In genomic region chr9:121810081-121810821, GRCm38 (mm10) we compare ENCODE assay signal across 9 mouse cellular contexts. TPM values are rescaled to one million over a fixed set of nuclear protein-coding genes. Genes with fewer than 3 reads are reported as not detected.
DNase-seq lines count a peak whose midpoint lies in the region; ATAC-seq lines count a peak whose summit lies in the region.
"Had no signal": no experiment of that assay in that cellular context is flagged by ENCODE, and none has a peak within 500 bp of the region (broad histone marks: within the 10 kb centered on the region; RNA-seq: fewer than 3 reads in every experiment).

No protein-coding gene starts in this region.

- H3K9me3 ChIP-seq in hindbrain, embryonic 13.5 days: no peaks in the 10 kb centered on the region

- H3K36me3 ChIP-seq in hindbrain, embryonic 13.5 days: no peaks in the 10 kb centered on the region

- peak; percentile 45 to 52 for DNase-seq in cerebellum, adult 18-20 months
- no peak for DNase-seq in cerebellum, adult 11 months
- peak; percentile 73 for DNase-seq in cerebellum, adult 9-11 months
- DNase-seq in lung, postnatal 10 days: peak; percentile 52
- DNase-seq in right cerebral cortex, postnatal 25 days: peak; percentile 47
- DNase-seq in kidney, adult 18-20 months: no peak

- H3K27ac ChIP-seq in hindbrain, embryonic 13.5 days: peak overlapping the region; percentile 82

- H3K4me3 ChIP-seq in hindbrain, embryonic 13.5 days: no peak overlapping the region

- H3K4me2 ChIP-seq in hindbrain, embryonic 13.5 days: peak overlapping the region; percentile 13; the same call in 1 of the 2 replicates

- peaks cover 46% of the 10 kb centered on the region for H3K4me1 ChIP-seq in hindbrain, embryonic 13.5 days (replicated peaks)

- peak overlapping the region; percentile 30; the same call in 1 of the 2 replicates for H3K9ac ChIP-seq in hindbrain, embryonic 13.5 days

- peak; percentile 53 for ATAC-seq in hindbrain, embryonic 13.5 days (ENCODE audit: low FRiP score)
- no peak for ATAC-seq in erythroid progenitor cell, adult 5-6 weeks (replicated peaks; ENCODE audit: low FRiP score, poor library complexity, severe bottlenecking)

- H3K27me3 ChIP-seq in hindbrain, embryonic 13.5 days: no peaks in the 10 kb centered on the region

- WGBS in hindbrain, embryonic 13.5 days: 6% methylated on average over 15 of the region's 15 CpGs

RNA-seq across cellular contexts. Expression of gene Hhatl, which starts 17.9 kb away (rescaled TPM):
- not detected in 2 replicates for polyA plus RNA-seq in hindbrain, embryonic 13.5 days (2015; fragmentation: Nextera tagmentation; extraction: Ambion mirVana)
- not detected in 2 replicates for total RNA-seq in erythroid progenitor cell, adult 5-6 weeks (2015; ENCODE audit: low replicate concordance)
- not detected in 2 replicates for total RNA-seq in erythroid progenitor cell, adult 5-6 weeks (2017; ENCODE audit: low replicate concordance)

RNA-seq across cellular contexts. Expression of gene Ccdc13, which starts 29.0 kb away (rescaled TPM):
- polyA plus RNA-seq in hindbrain, embryonic 13.5 days (2015; fragmentation: Nextera tagmentation; extraction: Ambion mirVana): 3.2 and 3.7 TPM in 2 replicates
- total RNA-seq in erythroid progenitor cell, adult 5-6 weeks (2015; ENCODE audit: low replicate concordance): not detected in 2 replicates
- not detected in 2 replicates for total RNA-seq in erythroid progenitor cell, adult 5-6 weeks (2017; ENCODE audit: low replicate concordance)
- total RNA-seq: heart, postnatal 10 days had no signal

RNA-seq across cellular contexts. Expression of gene Klhl40, which starts 32.8 kb away (rescaled TPM):
- polyA plus RNA-seq in hindbrain, embryonic 13.5 days (2015; fragmentation: Nextera tagmentation; extraction: Ambion mirVana): 1.2 and 1.3 TPM in 2 replicates
- not detected in 2 replicates for total RNA-seq in erythroid progenitor cell, adult 5-6 weeks (2015; ENCODE audit: low replicate concordance)
- not detected in 2 replicates for total RNA-seq in erythroid progenitor cell, adult 5-6 weeks (2017; ENCODE audit: low replicate concordance)

RNA-seq across cellular contexts. Expression of gene Higd1a, which starts 47.9 kb away (rescaled TPM):
- polyA plus RNA-seq in hindbrain, embryonic 13.5 days (2015; fragmentation: Nextera tagmentation; extraction: Ambion mirVana): 144 and 145 TPM in 2 replicates
- 23.4 and 24.3 TPM in 2 replicates for total RNA-seq in erythroid progenitor cell, adult 5-6 weeks (2015; ENCODE audit: low replicate concordance)
- 11.7 and 19.4 TPM in 2 replicates for total RNA-seq in erythroid progenitor cell, adult 5-6 weeks (2017; ENCODE audit: low replicate concordance)

RNA-seq across cellular contexts. Expression of gene Zfp651, which starts 51.1 kb away (rescaled TPM):
- 11.5 and 13.3 TPM in 2 replicates for polyA plus RNA-seq in hindbrain, embryonic 13.5 days (2015; fragmentation: Nextera tagmentation; extraction: Ambion mirVana)
- 1.1 TPM in 1 of 2 replicates, not detected in the other for total RNA-seq in erythroid progenitor cell, adult 5-6 weeks (2015; ENCODE audit: low replicate concordance)
- 0.77 TPM in 1 of 2 replicates, not detected in the other for total RNA-seq in erythroid progenitor cell, adult 5-6 weeks (2017; ENCODE audit: low replicate concordance)

Comparison
In these comparisons a context has a peak if more than half of its experiments do, and no peak if none do; other contexts are left out.
1. DNase-seq: peak in cerebellum, adult 18-20 months (2 of 2), cerebellum, adult 9-11 months (single experiment), lung, postnatal 10 days (single experiment) and right cerebral cortex, postnatal 25 days (single experiment); none in cerebellum, adult 11 months (single experiment) and kidney, adult 18-20 months (single experiment).